Mouse (Mus musculus) limb, embryonic 12.5 days (tissue): ENCODE measurements around the gene Galm. TPM values are rescaled to one million over a fixed set of nuclear protein-coding genes. Genes with fewer than 3 reads are reported as not detected.

Experiments
- polyA plus RNA-seq: library from polyadenylated mRNA; unstranded; fragments of >200 nt; fragmentation: Nextera tagmentation; extraction: Ambion mirVana; gene quantifications from 2 replicates; pipeline ENCODE4 v1.2.1, GENCODE M21; 2016

Galm gene
- polyA plus RNA-seq, 1 experiment from 2014 or later: 14.9 TPM

Other genes starting within 250 kb of the Galm start
- 37.7 and 38.1 TPM in 2 replicates for gene Atl2, start 231.3 kb upstream of the Galm start, polyA plus RNA-seq
- gene Hnrnpll, start 65.1 kb upstream of the Galm start, polyA plus RNA-seq: 112 and 114 TPM in 2 replicates
- 834 and 852 TPM in 2 replicates for gene Srsf7, start 79.8 kb downstream of the Galm start, polyA plus RNA-seq
- gene Ttc39d, start 80.0 kb downstream of the Galm start, polyA plus RNA-seq: not detected in 2 replicates
- gene Gemin6, start 97.0 kb downstream of the Galm start, polyA plus RNA-seq: 36.2 and 41.1 TPM in 2 replicates
- gene Morn2, start 162.7 kb downstream of the Galm start, polyA plus RNA-seq: 21.8 and 23.7 TPM in 2 replicates
- 27.0 and 28.5 TPM in 2 replicates for gene Dhx57, start 163.0 kb downstream of the Galm start, polyA plus RNA-seq
- gene Arhgef33, start 179.9 kb downstream of the Galm start, polyA plus RNA-seq: 0.58 and 2.1 TPM in 2 replicates
- 1.0 and 2.9 TPM in 2 replicates for gene Gm10190, start 246.1 kb downstream of the Galm start, polyA plus RNA-seq